Mouse (Mus musculus) spleen, postnatal 4 days (tissue): ENCODE results near the gene Slc9a5.

ENCODE experiments used
- DNase-seq, 2 experiments: peaks; one replicate each; pipeline ENCODE4 v3.0.0; 2022; ENCODE audit warnings: low spot score in 2 of 2

Slc9a5 gene

DNA sequence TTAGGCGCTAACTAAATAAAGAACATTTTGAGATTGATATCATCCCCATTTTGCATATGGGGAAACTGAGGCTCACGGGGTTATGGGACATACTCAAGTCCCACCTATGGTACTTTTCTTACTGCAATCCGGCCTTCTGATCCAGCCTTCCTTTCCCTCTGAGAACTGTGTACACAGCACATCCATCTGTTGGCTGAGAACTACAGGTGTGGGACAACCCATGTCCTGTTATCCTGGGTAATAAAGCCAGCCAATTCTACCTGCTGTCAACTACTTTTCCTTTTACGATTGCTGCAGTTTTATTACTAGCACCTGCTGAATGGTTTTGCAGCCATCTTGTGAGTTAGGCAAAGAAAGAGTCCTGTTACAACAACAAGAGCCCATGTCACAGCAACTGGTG lies 5.9 kb downstream of the Slc9a5 start:
- no peak for DNase-seq

DNA sequence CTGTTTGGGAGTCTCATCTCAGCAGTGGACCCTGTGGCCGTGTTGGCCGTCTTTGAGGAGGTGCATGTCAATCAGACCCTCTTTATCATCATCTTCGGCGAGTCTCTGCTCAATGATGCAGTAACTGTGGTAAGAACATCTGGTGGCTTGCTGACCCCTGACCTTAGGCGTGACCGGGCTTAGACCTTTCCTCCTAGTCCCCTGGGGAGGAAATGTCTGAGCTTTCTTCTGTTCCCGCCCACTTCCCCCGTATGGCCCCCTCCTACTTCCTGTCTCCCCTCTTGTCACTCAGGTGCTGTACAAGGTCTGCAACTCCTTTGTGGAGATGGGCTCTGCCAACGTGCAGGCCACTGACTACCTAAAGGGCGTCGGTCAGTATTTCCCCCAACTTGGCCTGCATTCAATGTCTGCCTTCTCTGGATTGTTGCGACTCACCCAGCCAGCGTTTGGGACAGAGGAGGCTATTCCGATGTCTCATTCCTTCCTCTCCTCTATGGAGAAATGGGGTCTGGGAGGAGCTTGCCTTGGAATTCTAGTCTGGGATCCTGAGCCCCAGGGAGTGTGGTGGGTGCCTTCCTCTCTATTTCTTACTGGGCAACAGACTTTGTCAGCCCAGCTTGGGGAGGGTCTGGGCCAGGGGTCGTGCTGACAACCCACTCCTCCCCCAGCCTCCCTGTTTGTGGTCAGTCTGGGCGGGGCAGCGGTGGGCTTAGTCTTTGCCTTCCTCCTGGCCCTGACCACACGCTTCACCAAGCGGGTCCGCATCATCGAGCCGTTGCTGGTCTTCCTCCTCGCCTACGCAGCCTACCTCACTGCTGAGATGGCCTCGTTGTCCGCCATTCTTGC lies 6.8 kb downstream of the Slc9a5 start:
- DNase-seq = no peak

- no peak for DNase-seq
Observed at GRCm38 (mm10) chr8:105356681-105357080, 8.0 kb downstream of the Slc9a5 start.

DNA sequence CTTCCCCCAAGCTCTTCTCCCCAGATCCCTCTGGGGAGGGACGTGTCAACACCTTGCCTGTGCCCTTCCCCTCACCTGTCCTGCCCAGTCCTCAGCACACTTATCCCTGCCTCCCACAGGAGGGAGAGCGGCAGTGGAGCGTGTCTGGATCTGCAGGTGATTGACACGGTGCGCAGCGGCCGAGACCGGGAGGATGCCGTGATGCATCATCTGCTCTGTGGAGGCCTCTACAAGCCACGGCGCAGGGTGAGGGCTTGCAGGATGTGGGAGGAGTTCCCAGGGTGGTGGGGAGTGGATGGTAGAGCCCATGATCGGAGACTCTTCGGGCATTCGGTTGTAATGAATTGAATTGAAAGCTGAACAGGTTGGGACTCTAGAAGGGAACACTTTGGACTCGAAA lies 10.6 kb downstream of the Slc9a5 start:
- no peak for DNase-seq

- no peak for DNase-seq
Observed at GRCm38 (mm10) chr8:105359646-105360045, 11.0 kb downstream of the Slc9a5 start.

DNA sequence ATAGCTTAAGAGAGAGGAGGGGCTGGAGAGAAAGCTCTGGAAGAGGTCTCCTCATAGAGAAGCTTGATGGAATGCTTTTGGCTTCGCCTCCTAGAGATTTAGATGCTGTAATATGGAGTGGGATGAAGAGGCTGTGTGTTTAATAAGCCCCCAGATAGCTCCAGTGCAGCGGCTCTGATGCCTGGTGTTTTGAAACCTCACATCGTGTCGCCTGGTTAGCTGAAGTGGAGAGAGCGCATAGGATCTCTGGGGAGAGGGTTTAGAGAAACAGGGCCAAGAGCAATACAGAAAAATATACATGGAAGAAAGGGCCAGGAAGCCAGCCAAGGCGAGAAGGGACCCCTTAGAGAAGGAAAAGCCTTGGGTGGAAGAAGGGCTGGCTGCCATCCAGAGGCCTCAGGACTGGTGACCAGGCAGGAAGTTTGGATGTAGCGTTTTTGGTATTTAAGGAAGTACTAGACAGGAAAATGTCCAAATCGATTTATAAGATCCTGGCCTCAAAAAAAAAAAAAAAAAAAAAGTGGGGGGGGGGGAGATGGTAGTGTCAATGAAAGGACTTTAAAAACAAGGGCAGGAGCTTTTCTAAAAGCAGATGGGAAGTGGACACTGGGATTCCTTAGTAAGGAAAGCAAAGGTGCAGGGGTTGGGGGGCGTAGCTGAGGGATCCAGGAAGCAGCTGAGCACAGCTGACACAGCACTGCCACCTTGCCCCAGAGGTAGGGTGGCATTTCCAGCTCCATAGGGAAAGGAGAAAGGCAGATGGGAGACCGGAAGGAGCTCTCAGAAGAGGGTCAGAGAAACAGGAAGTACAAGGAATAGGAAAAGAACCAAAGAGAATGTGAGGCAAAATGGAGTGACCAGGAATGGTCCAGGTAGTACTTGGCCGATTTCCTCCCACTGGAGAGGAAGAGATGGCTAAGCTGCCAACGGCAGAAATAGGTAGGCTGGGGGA lies 13.4 kb downstream of the Slc9a5 start:
- DNase-seq = no peak

GRCm38 (mm10) chr8:105367107-105367506 lies 18.5 kb downstream of the Slc9a5 start:
- no peak for DNase-seq

GRCm38 (mm10) chr8:105372473-105372872 lies 23.8 kb downstream of the Slc9a5 start:
- no peak for DNase-seq

DNA sequence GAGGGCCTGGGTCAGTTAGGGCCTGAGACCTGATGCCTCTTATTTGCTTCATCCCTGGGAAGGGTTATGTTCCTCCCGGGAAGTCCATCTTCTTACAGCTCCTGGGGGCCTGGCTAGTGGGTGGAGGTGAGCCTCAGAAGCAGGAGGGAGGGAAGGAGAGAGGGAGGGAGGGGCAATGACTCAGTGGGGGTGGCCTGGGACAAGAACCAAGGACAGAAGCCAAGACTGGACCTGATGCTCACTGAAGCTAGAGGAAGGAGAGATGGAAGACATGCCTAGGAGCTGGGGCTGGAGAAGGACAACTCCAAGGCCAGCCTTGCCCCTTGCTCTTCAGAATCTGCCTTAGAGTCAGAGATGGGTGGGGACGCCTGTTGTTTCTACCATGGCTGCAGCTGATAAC lies 24.4 kb downstream of the Slc9a5 start, which contains the start of gene Plekhg4:
Plekhg4 (plus strand) TSS at position 243 of the 400 bp plus-strand sequence.
- DNase-seq = no peak

- DNase-seq = peak; percentile 42 to 77
Observed at GRCm38 (mm10) chr8:105374513-105374966, 25.9 kb downstream of the Slc9a5 start.

- no peak for DNase-seq
Observed at GRCm38 (mm10) chr8:105378673-105379072, 30.0 kb downstream of the Slc9a5 start.

DNA sequence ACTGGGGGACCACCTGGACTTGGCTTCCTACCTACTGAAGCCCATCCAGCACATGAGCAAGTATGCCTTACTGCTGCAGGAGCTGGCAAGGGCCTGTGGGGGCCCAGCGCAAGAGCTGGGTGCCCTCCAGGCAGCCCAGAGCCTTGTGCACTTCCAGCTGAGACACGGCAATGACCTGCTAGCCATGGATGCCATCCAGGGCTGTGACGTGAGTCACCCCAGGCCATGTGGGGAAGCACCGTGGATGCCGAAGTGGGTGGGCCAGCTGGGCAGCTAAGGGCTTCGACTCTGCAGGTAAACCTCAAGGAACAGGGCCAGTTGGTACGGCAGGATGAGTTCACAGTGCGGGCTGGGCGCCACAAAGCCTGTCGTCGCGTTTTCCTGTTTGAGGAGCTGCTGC lies 31.7 kb downstream of the Slc9a5 start:
- DNase-seq = no peak

DNA sequence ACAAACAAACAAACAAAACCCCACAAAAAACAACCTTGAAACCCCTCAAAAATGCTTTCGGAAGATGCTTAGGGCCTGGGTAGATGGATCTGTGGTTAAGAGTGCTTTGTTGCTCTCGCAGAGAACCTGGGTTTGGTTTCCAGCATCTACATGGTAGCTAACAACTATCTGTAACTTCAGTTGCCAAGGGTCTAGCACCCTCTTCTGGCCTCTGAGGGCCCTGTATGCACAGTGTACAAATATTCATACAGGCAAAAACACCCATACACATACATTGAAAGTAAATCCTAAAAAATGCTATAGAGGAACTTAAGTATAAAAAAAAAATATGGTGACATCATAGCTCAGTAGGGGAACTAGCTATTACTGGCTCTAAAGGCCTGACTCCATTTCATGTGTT lies 35.4 kb downstream of the Slc9a5 start:
- no peak for DNase-seq

DNA sequence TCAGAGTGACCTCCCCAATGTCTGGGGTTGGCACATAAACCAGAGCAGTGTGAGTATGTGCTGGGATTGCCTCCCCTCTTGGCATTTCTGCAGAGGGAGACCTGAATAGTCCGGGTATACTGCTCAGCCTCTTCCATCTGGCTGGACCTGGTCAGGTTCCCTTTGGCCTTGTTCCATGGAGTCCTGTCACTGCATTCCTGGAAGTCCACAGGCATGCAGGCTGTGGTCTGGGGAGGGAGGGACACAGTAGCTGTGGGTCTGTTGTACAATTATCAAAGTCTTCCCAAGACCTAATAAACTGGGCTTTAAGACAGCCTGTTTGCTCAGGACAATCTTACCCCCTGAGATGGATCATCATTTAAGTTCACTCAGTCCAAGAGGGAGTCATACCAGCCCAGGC lies 38.5 kb downstream of the Slc9a5 start:
- no peak for DNase-seq

DNA sequence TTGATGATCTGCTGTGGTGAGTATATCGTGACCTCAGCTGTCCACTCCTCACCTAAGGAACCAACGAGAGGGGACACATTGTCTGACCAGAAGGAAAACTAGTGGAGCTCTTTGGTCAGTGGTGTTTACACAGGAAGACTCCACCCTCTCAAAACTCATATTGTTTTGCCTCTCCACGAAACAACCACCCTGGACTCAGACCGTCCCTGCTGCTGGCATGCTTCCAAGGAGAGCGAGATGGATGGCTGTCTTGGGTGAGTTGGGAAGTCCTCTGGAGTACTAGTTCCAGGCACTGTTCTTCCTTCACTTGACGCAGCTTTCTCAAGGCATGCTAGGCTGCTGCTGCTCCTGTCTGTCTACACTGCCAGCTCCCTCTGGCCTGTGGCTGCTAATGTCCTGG lies 40.5 kb downstream of the Slc9a5 start:
- DNase-seq = no peak

DNA sequence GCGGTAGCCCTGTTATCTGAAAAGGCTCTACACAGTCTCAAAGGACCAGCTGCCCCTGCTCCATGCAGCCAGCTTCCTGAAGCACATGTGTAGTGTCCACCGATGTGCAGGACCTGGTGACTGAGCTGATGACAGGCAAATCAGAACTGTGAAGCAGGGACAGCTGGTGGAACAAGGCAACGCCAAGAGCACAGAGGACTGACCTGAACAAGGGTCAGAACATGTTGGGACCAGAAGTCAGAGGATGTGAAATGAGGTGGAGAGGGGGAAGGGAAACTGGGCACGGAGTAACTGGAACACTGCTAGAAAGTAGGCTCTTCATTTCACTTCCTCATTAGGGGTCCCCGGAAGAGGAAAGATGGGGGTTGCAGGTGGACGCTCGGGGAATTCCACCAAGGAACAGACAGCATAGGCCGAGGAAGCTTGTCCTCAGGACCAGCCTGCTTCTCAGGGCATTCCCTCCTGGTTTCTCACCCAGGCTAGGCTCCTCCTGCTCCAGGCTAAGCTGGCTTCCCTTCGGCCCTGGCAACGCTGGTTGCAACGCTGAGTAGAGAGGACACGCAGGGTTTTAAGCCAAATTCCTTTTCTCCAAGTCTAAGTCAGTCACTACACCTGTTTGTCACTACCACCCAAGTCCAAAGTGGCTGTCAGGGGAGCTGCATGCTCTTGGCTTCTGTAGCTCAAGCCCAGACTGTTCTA lies 44.6 kb downstream of the Slc9a5 start:
- DNase-seq = no peak

DNA sequence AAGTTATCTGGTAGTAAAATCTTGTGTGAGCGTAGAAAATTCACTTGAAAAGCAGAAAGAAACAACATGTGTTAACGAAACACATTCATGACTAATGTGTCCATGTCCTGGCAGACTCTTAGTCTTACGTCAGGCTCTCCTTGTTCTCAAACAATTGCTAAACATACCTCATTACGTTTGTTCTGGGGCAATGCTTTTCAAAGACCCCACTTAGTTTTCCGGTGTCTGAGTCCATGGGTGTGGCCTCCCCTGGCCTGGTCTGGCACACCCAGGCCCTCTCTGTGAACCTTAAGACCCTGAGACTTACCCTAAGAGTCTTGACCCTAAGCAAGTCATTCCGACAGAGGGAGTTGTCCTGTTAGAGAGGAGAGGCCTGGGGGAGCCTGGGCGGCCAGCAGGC lies 45.3 kb downstream of the Slc9a5 start:
- no peak for DNase-seq

GRCm38 (mm10) chr8:105397747-105398146 lies 49.1 kb downstream of the Slc9a5 start:
- DNase-seq = no peak

GRCm38 (mm10) chr8:105400016-105400415 lies 51.4 kb downstream of the Slc9a5 start:
- no peak for DNase-seq

GRCm38 (mm10) chr8:105403467-105403866 lies 54.8 kb downstream of the Slc9a5 start:
- no peak for DNase-seq

DNA sequence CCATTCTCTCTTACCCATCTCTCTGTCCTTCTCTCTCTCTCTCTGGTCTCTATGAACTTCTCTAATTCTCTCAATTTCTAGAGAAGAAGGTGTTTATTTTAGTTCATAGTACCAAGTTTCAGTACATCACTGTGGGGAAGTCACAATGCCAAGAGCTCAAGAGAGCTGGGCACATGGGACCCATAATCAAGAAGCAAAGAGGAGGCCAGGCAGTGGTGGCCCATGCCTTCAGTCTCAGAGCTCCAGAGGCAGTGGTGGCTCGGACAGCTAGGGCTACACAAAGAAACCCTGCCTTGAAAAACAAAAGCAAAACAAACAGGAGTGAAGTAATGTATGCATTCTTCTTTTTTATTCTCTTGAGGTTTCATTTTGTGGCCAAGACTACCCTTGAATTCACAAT lies 55.9 kb downstream of the Slc9a5 start:
- DNase-seq = no peak

GRCm38 (mm10) chr8:105406416-105406815 lies 57.8 kb downstream of the Slc9a5 start:
- no peak for DNase-seq
